Mouse (Mus musculus) forebrain, embryonic 15.5 days (tissue): ENCODE data around the gene H2-Q6. TPM values are rescaled to one million over a fixed set of nuclear protein-coding genes. Genes with fewer than 3 reads are reported as not detected.

Experiments used
- polyA plus RNA-seq: library from polyadenylated mRNA; unstranded; fragments of >200 nt; fragmentation: Nextera tagmentation; extraction: Ambion mirVana; gene quantifications from 2 replicates; pipeline ENCODE4 v1.2.1, GENCODE M21; 2015

The H2-Q6 gene
- polyA plus RNA-seq, 1 experiment from 2014 or later = 0.53 TPM

Other genes starting within 250 kb of the H2-Q6 start
- gene Aif1, start 248.8 kb upstream of the H2-Q6 start, polyA plus RNA-seq = 5.7 and 7.8 TPM in 2 replicates
- gene Lst1, start 236.4 kb upstream of the H2-Q6 start, polyA plus RNA-seq = 6.2 and 6.8 TPM in 2 replicates
- gene Ltb, start 230.4 kb upstream of the H2-Q6 start, polyA plus RNA-seq = 0.25 and 0.70 TPM in 2 replicates
- gene Tnf, start 222.8 kb upstream of the H2-Q6 start, polyA plus RNA-seq = not detected in 2 replicates
- gene Lta, start 219.5 kb upstream of the H2-Q6 start, polyA plus RNA-seq = 0.36 TPM in 1 of 2 replicates, not detected in the other
- 0.61 and 1.1 TPM in 2 replicates for gene Gm16181, start 204.0 kb upstream of the H2-Q6 start, polyA plus RNA-seq
- gene Atp6v1g2, start 191.2 kb upstream of the H2-Q6 start, polyA plus RNA-seq = 38.2 and 41.5 TPM in 2 replicates
- gene Nfkbil1, start 189.1 kb upstream of the H2-Q6 start, polyA plus RNA-seq = 11.7 and 12.3 TPM in 2 replicates
- 478 and 488 TPM in 2 replicates for gene Ddx39b, start 183.1 kb upstream of the H2-Q6 start, polyA plus RNA-seq
- 48.1 and 50.1 TPM in 2 replicates for gene H2-D1, start 162.1 kb upstream of the H2-Q6 start, polyA plus RNA-seq
- gene H2-Q1, start 104.4 kb upstream of the H2-Q6 start, polyA plus RNA-seq = 0.27 and 0.32 TPM in 2 replicates
- gene H2-Q2, start 82.6 kb upstream of the H2-Q6 start, polyA plus RNA-seq = 1.1 and 1.2 TPM in 2 replicates
- 0.73 and 0.80 TPM in 2 replicates for gene H2-Q4, start 45.2 kb upstream of the H2-Q6 start, polyA plus RNA-seq
- 1.2 and 1.3 TPM in 2 replicates for gene H2-Q7, start 14.3 kb downstream of the H2-Q6 start, polyA plus RNA-seq
- 0.11 and 0.83 TPM in 2 replicates for gene H2-Q10, start 45.2 kb downstream of the H2-Q6 start, polyA plus RNA-seq
- gene Pou5f1, start 81.2 kb downstream of the H2-Q6 start, polyA plus RNA-seq = not detected in 2 replicates
- 33.6 and 36.9 TPM in 2 replicates for gene Tcf19, start 92.0 kb downstream of the H2-Q6 start, polyA plus RNA-seq
- gene Cchcr1, start 92.2 kb downstream of the H2-Q6 start, polyA plus RNA-seq = 9.5 and 10.6 TPM in 2 replicates
- 1.2 and 1.5 TPM in 2 replicates for gene Psors1c2, start 108.4 kb downstream of the H2-Q6 start, polyA plus RNA-seq
- gene Cdsn, start 127.3 kb downstream of the H2-Q6 start, polyA plus RNA-seq = 0.06 and 0.11 TPM in 2 replicates
- not detected in 2 replicates for gene 2300002M23Rik, start 142.6 kb downstream of the H2-Q6 start, polyA plus RNA-seq
- not detected in 2 replicates for gene Sfta2, start 176.7 kb downstream of the H2-Q6 start, polyA plus RNA-seq
- gene Gm9573, start 201.8 kb downstream of the H2-Q6 start, polyA plus RNA-seq = not detected in 2 replicates
- not detected in 2 replicates for gene Mucl3, start 218.8 kb downstream of the H2-Q6 start, polyA plus RNA-seq
- 16.2 and 18.1 TPM in 2 replicates for gene Vars2, start 242.7 kb downstream of the H2-Q6 start, polyA plus RNA-seq
- gene Gtf2h4, start 248.9 kb downstream of the H2-Q6 start, polyA plus RNA-seq = 36.1 and 37.8 TPM in 2 replicates